Mouse (Mus musculus) macrophage (primary cell): Measurements from ENCODE around the gene E430018J23Rik. TPM values are rescaled to one million over a fixed set of nuclear protein-coding genes. Genes with fewer than 3 reads are reported as not detected.
"Not testable (repeated sequence)": the region's sequence is repeated elsewhere in the genome, so short reads cannot be mapped to it uniquely, and the experiment has no call there.

Source experiments
- H3K27ac ChIP-seq: fragments of 350-480 bp; formaldehyde crosslinking; 2 replicates; pipeline ENCODE4 v1.9.0; 2021
- H3K36me3 ChIP-seq: fragments of 350-480 bp; formaldehyde crosslinking; 2 replicates; pipeline ENCODE4 v1.9.0; 2021; ENCODE audit errors: inconsistent target
- H3K4me3 ChIP-seq: fragments of 350-480 bp; formaldehyde crosslinking; 2 replicates; pipeline ENCODE4 v1.9.0; 2021; ENCODE audit errors: inconsistent target
- H3K79me2 ChIP-seq: fragments of 350-480 bp; formaldehyde crosslinking; 2 replicates; pipeline ENCODE4 v1.9.0; 2021; ENCODE audit errors: inconsistent target
- WGBS: methylation state at CpG from one replicate; pipeline ENCODE4 v1.1.7; 2026; ENCODE audit warnings: inconsistent platforms; ENCODE audit not compliant: missing documents; 5-methylcytosine and 5-hydroxymethylcytosine counted together
- polyA plus RNA-seq: library from polyadenylated mRNA; stranded (reverse); fragments of 250-400 nt; gene quantifications from 3 replicates; pipeline ENCODE4 v1.2.4, GENCODE M21; 2018; ENCODE audit warnings: inconsistent platforms

Gene E430018J23Rik
- polyA plus RNA-seq, 1 experiment from 2014 or later = 1.3 TPM

DNA sequence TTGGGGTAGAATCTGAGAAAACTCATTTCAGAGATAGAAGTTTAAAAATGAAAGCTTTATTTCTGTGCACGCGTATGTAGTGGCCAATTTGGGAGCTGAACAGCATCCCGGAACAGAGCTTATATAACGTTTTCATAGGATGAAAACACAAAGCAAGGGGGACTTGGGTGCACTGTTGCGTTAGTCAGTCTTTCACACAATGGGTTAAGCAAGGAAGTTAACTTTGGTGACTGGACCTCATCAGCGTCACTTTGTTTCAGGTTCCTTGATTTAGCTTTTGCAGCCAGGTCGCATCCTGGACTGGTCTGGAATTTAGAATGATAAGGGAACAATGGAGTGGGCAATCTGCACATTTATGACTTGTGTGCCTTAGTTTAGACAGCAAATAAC lies 510 bp upstream of the E430018J23Rik start:
- no peaks in the 10 kb centered on the region for H3K79me2 ChIP-seq
- 3% methylated on average over 7 of the region's 7 CpGs for WGBS
- H3K36me3 ChIP-seq = peaks cover 3% of the 10 kb centered on the region; the same call in 1 of the 2 replicates
- H3K4me3 ChIP-seq = peak overlapping the region; percentile 56
- H3K27ac ChIP-seq = 0 out of 2 replicates have a peak overlapping the region, but pooled peaks have one; percentile 25

DNA sequence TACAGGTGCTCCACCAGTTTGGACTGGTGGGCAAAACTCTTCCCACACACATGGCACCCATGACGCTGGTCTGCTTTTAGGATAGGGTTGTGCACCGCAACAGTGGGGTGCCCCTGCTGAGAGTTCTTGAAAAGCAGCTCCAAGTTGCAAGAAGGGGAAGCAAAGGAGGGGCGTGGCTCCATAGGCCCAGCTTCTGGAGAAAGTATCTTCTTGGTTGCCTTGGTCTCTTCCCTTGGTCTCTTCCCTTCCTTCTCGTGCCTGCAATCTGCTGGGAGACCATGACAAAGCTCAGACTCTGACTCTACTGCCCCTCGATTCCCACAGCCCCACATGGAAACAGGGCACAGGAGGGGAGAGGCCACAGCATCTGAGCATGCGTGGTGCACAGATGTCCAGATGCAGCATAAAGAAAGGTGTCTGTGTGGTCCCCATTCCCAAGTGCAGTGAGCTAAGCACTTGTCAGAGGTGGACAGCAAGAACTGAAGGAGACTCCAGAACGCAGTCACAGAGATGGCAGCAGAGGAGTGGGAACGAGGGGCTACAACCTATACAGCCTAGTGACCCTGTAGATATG lies 1.1 kb downstream of the E430018J23Rik start:
- H3K27ac ChIP-seq = no peak overlapping the region
- 67% methylated on average over 8 of the region's 8 CpGs for WGBS

GRCm38 (mm10) chr7:127391538-127391937 lies 1.9 kb downstream of the E430018J23Rik start:
- H3K79me2 ChIP-seq = peaks cover under 1% of the 10 kb centered on the region; the same call in 1 of the 2 replicates
- 93% methylated on average over 16 of the region's 16 CpGs for WGBS

More for the DNA sequence above, 1.1 kb downstream of the E430018J23Rik start:
- Histone ChIP-seq H3K4me3 (peak overlapping the region; percentile 56), H3K79me2 (no peaks in the 10 kb centered on the region), H3K36me3 (peaks cover 3% of the 10 kb centered on the region; the same call in 1 of the 2 replicates)

DNA sequence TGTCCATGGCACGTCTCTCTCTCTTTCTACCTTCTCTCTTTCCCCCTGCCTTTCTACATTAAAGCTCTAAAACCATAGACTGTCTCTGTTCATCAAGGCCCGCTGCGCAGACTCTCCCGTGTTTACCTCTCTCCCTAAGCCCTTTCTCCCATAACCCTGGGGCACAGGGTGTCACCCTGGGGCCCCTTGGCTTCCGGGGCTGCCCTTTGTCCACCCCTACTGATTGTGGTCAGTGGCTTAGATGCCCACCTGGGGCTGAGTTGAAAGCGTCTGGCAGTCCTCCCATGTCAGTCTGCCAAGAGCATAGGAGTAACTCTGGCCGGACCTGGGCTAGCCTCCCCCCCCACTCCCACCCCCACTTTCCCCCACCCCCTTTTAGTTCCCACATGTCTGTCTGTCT lies 3.1 kb downstream of the E430018J23Rik start:
- 92% methylated on average over 7 of the region's 7 CpGs for WGBS
- Histone ChIP-seq H3K27ac (no peak overlapping the region), H3K4me3 (no peak overlapping the region), H3K79me2 (peaks cover 11% of the 10 kb centered on the region; the same call in 1 of the 2 replicates), H3K36me3 (peaks cover 3% of the 10 kb centered on the region; the same call in 1 of the 2 replicates)

More at GRCm38 (mm10) chr7:127391538-127391937, 1.9 kb downstream of the E430018J23Rik start:
- Histone ChIP-seq H3K36me3 (peaks cover 3% of the 10 kb centered on the region; the same call in 1 of the 2 replicates), H3K27ac (no peak overlapping the region), H3K4me3 (no peak overlapping the region)

GRCm38 (mm10) chr7:127388201-127388600 lies 5.2 kb downstream of the E430018J23Rik start:
- peaks cover 11% of the 10 kb centered on the region; the same call in 1 of the 2 replicates for H3K79me2 ChIP-seq
- not testable (repeated sequence) for H3K36me3 ChIP-seq, H3K27ac ChIP-seq, H3K4me3 ChIP-seq

DNA sequence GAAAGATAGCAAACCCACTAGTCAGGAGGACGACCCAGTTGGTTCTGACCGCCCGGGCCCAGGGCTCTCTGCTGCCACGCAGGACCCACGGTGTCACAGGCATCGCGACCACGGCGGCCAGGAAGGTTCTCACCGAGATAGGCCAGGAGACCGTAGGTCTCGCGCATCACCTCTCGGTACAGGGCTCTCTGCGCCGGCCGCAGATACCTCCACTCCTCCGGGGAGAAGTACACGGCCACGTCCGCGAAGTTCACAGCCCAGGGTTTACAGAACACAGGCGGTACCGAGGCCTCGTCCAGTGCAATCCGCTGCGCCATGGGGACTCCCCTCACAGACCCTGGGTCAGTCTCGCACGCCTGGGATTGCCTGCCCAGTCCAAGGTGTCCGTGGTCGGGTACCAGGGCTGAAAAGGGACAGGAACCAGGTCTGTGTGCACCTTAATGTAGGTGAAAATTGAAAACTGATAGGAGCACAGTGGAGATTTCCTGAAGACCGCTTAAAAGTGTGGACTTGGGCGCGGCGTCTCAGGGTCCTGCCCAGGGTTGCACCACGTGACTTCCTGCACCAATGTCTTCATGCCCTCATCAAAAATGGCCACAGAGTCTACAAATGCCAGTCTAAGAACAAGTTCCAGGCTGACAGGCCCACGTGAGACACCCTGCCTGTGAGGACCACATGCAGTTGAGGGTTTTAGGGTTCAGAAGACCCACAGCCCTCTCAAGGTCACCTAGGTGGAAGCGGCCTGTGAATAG lies 6.6 kb downstream of the E430018J23Rik start, which contains the start of gene 9130019O22Rik:
9130019O22Rik (minus strand) TSS at position 526 of the 752 bp plus-strand sequence.
- WGBS = 7% methylated on average over 23 of the region's 38 CpGs
- H3K27ac ChIP-seq = peak within 1 kb of the TSS; percentile 47
- H3K36me3 ChIP-seq = peaks cover 3% of the 10 kb centered on the region; the same call in 1 of the 2 replicates

GRCm38 (mm10) chr7:127385560-127385959 lies 7.9 kb downstream of the E430018J23Rik start:
- H3K27ac ChIP-seq, H3K36me3 ChIP-seq, H3K4me3 ChIP-seq: not testable (repeated sequence)
- H3K79me2 ChIP-seq = peaks cover 11% of the 10 kb centered on the region; the same call in 1 of the 2 replicates
- WGBS = 90% methylated on average over 2 of the region's 4 CpGs

More for the DNA sequence above, 6.6 kb downstream of the E430018J23Rik start, which contains the start of gene 9130019O22Rik:
- Histone ChIP-seq H3K79me2 (peaks cover 11% of the 10 kb centered on the region; the same call in 1 of the 2 replicates), H3K4me3 (peak within 1 kb of the TSS; percentile 69)

DNA sequence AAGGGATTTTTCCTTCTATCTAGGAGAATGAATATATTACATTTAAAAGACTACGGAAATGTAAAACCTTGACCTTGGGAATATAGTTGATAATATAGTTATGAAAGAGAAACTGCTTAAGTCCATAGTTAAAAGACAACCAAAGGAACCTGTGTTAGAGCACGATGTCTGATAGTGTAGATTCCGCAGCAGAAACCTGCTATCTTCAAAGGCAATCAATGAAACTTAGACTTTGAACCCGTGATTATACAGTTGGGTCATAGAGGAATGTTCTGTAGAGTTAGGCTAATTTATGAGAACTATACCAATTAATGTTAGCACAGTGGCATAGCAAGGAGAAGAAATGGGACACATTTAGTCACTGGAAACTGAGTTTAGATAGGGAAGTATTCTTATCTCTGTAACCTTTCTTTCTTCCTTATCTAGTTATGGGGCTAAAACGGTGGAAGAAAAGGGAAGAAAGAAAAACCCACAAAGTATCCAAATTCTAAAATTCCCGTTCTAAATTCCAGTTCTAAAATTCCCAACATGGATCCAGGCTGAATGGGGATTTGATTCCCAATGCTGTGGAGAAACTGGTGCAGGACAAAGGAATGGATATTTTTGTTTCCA lies 15.0 kb downstream of the E430018J23Rik start:
- H3K79me2 ChIP-seq = peaks cover 12% of the 10 kb centered on the region; the same call in 1 of the 2 replicates
- H3K27ac ChIP-seq = no peak overlapping the region
- WGBS = 56% methylated on average over 6 of the region's 6 CpGs
- H3K4me3 ChIP-seq = no peak overlapping the region
- no peaks in the 10 kb centered on the region for H3K36me3 ChIP-seq

DNA sequence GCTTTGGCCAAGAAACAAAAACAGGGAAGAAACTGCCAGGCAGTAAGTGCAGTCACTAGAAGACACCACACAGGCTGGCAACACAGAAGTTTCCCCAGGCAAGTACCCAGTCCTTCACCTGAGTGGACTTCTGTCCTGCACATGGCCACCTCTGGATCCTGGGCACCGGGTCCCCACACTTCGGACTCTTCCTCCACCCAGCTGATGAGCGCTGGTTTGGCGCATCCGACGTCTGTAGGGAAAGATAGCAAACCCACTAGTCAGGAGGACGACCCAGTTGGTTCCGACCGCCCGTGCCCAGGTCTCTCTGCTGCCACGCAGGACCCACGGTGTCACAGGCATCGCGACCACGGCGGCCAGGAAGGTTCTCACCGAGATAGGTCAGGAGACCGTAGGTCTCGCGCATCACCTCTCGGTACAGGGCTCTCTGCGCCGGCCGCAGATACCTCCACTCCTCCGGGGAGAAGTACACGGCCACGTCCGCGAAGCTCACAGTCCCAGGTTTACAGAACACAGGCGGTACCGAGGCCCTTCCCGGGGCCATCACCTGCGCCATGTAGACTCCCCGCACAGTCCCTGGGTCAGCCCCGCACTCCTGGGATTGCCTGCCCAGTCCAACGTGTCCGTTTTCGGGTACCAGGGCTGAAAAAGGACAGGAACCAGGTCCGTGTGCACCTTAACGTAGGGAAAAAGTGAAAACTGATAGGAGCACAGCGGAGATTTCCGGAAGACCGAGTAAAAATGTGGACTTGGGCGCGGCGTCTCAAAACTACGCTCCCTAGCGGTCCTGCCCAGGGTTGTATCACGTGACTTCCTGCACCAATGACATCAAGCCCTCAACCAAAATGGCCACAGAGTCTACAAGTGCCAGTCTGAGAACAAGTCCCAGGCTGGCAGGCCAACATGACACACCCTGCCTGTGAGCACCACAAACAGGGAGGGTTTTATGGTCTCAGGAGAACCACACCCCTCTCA lies 17.9 kb downstream of the E430018J23Rik start, which contains the start of gene Zfp747:
Zfp747 (minus strand) TSS at position 780 of the 975 bp plus-strand sequence.
- Histone ChIP-seq H3K79me2 (peaks cover 12% of the 10 kb centered on the region; the same call in 1 of the 2 replicates), H3K27ac (peak within 1 kb of the TSS; percentile 61), H3K4me3 (peak within 1 kb of the TSS; percentile 91)
- H3K36me3 ChIP-seq = not testable (repeated sequence)
- WGBS = 1% methylated on average over 41 of the region's 49 CpGs

GRCm38 (mm10) chr7:127371870-127372269 lies 21.6 kb downstream of the E430018J23Rik start:
- not testable (repeated sequence) for H3K36me3 ChIP-seq, H3K4me3 ChIP-seq, H3K27ac ChIP-seq
- 93% methylated on average over 3 of the region's 3 CpGs for WGBS
- H3K79me2 ChIP-seq = peaks cover 12% of the 10 kb centered on the region; the same call in 1 of the 2 replicates

- no peaks in the 10 kb centered on the region for H3K36me3 ChIP-seq
- WGBS = 89% methylated on average over 2 of the region's 2 CpGs
- no peak overlapping the region for H3K4me3 ChIP-seq
- no peak overlapping the region for H3K27ac ChIP-seq
- H3K79me2 ChIP-seq = peaks cover 12% of the 10 kb centered on the region; the same call in 1 of the 2 replicates
These were observed 22.2 kb downstream of the E430018J23Rik start for GRCm38 (mm10) chr7:127371213-127371612.

DNA sequence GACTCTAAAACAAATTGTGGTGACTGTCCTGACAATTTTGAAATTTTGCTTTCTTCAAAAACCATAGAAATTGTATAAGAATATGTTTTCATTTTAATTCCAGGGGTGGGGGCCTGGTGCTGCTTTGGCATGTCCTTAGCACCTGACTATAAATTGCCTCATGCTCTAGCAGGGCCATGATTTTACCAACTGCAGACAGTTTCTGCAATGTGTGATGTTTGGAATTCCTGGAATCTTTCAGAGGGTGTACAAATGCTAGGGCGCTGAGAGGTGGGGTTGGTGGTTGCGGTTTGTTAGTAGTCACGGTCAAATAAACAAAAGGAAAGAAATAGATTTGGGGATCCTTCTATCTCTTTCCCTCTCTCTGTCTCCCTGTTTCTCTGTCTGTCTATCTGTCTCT lies 27.2 kb downstream of the E430018J23Rik start:
- 94% methylated on average over 3 of the region's 3 CpGs for WGBS
- Histone ChIP-seq H3K27ac (no peak overlapping the region), H3K79me2 (no peaks in the 10 kb centered on the region), H3K4me3 (no peak overlapping the region), H3K36me3 (no peaks in the 10 kb centered on the region)

DNA sequence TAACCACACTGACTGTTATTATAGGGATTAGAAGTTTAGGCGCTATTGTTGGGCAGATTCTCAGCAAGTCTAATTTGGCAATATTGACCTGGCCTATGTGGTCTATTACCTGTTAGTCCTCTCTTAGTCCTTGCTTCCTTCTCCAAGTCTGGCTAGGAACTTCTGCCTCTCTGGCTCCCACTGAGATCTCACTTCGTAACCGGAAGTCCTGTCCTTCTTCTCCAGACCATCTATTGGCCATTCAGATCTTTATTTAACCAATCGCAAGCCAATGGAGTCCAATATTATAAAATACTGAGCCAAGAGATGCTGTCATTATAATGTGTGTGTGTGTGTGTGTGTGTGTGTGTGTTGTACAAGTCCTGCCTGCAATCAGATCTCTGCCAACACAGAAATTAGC lies 29.3 kb downstream of the E430018J23Rik start:
- no peaks in the 10 kb centered on the region for H3K79me2 ChIP-seq
- 88% methylated on average over 3 of the region's 4 CpGs for WGBS
- no peak overlapping the region for H3K27ac ChIP-seq
- no peaks in the 10 kb centered on the region for H3K36me3 ChIP-seq
- no peak overlapping the region for H3K4me3 ChIP-seq
